In the genomic region with DNA sequence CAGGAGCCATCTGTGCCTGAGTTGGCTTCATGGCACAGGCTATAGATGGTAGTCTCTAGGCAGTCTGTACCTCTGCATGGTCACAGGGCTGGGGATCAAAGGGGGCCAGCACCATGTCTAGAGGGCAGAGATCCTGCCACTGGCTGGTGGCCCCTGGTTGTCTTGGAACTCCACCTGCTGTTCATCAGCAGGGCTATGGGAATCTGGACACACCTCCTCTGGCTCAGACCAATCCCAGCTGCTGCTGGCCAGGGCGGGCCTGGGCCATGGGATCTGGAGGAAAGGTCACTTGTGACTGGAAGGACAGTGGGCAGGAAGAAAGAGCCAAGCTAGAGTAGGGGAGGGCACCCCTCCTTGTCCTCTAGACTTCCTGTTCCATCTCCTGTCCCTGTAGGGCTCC, we compare ENCODE assay signal across 10 mouse cellular contexts. TPM values are rescaled to one million over a fixed set of nuclear protein-coding genes. Genes with fewer than 3 reads are reported as not detected.
DNase-seq lines count a peak whose midpoint lies in the region; ATAC-seq and TF ChIP-seq lines count a peak whose summit lies in the region.
"Had no signal": no experiment of that assay in that cellular context is flagged by ENCODE, and none has a peak within 500 bp of the region (broad histone marks: within the 10 kb centered on the region; RNA-seq: fewer than 3 reads in every experiment).

Gene Slc25a34 (minus strand): TSS at position 156 of the 400 bp plus-strand sequence.

- H3K9me3 ChIP-seq in forebrain, postnatal 0 days (ENCODE audit: low read length), result no peaks in the 10 kb centered on the region
- H3K9me3 ChIP-seq in forebrain, embryonic 10.5 days, result no peaks in the 10 kb centered on the region
- no peaks in the 10 kb centered on the region for H3K9me3 ChIP-seq in heart, embryonic 13.5 days
- no peaks in the 10 kb centered on the region for H3K9me3 ChIP-seq in stomach, embryonic 16.5 days (replicated peaks; ENCODE audit: control insufficient read depth, low read length)
- H3K9me3 ChIP-seq: embryonic facial prominence, embryonic 12.5 days; midbrain, embryonic 12.5 days had no signal

- H3K4me3 ChIP-seq in forebrain, postnatal 0 days (ENCODE audit: low read depth, low read length), result no peak within 1 kb of the TSS
- no peak within 1 kb of the TSS for H3K4me3 ChIP-seq in forebrain, embryonic 10.5 days
- no peak within 1 kb of the TSS for H3K4me3 ChIP-seq in heart, embryonic 13.5 days
- H3K4me3 ChIP-seq in stomach, embryonic 16.5 days (replicated peaks; ENCODE audit: low read length), result no peak within 1 kb of the TSS
- H3K4me3 ChIP-seq: embryonic facial prominence, embryonic 12.5 days; midbrain, embryonic 12.5 days had no signal

- WGBS in forebrain, postnatal 0 days, result 64% methylated on average over 1 of the region's 1 CpGs
- 50% methylated on average over 1 of the region's 1 CpGs for WGBS in forebrain, embryonic 10.5 days
- WGBS in heart, embryonic 13.5 days, result 7% methylated on average over 1 of the region's 1 CpGs
- WGBS in stomach, embryonic 16.5 days, result 33% methylated on average over 1 of the region's 1 CpGs

- no peak within 1 kb of the TSS for H3K27ac ChIP-seq in forebrain, postnatal 0 days (ENCODE audit: low read depth, low read length)
- no peak within 1 kb of the TSS; the same call in 1 of the 2 replicates for H3K27ac ChIP-seq in forebrain, embryonic 10.5 days
- peak within 1 kb of the TSS; percentile 65 for H3K27ac ChIP-seq in heart, embryonic 13.5 days (replicated peaks)
- H3K27ac ChIP-seq in stomach, embryonic 16.5 days (ENCODE audit: low read length), result no peak within 1 kb of the TSS
- H3K27ac ChIP-seq: embryonic facial prominence, embryonic 12.5 days; midbrain, embryonic 12.5 days had no signal

- TF ChIP-seq CTCF in forebrain, postnatal 0 days (IDR thresholded peaks at IDR 0.05; ENCODE audit: low read depth), result no peak

- no peaks in the 10 kb centered on the region for H3K4me1 ChIP-seq in forebrain, postnatal 0 days (ENCODE audit: insufficient read depth)
- H3K4me1 ChIP-seq in forebrain, embryonic 10.5 days, result peaks cover 27% of the 10 kb centered on the region
- H3K4me1 ChIP-seq in heart, embryonic 13.5 days, result peaks cover 29% of the 10 kb centered on the region
- H3K4me1 ChIP-seq in stomach, embryonic 16.5 days (ENCODE audit: control insufficient read depth, insufficient read depth, low read length), result peaks cover 9% of the 10 kb centered on the region
- H3K4me1 ChIP-seq: embryonic facial prominence, embryonic 12.5 days had no signal

- H3K4me2 ChIP-seq in forebrain, postnatal 0 days (ENCODE audit: low read depth), result no peak within 1 kb of the TSS
- H3K4me2 ChIP-seq in heart, embryonic 13.5 days, result no peak within 1 kb of the TSS
- no peak within 1 kb of the TSS for H3K4me2 ChIP-seq in stomach, embryonic 16.5 days (ENCODE audit: low read depth, low read length)
- H3K4me2 ChIP-seq: embryonic facial prominence, embryonic 12.5 days; midbrain, embryonic 12.5 days had no signal

- DNase-seq in forebrain, postnatal 0 days, result no peak
- DNase-seq in forebrain, embryonic 10.5 days (ENCODE audit: extremely low spot score, low spot score), result no peak
- DNase-seq in adrenal gland, postnatal 14 days, result peak; percentile 92
- peak; percentile 83 to 96 for DNase-seq in kidney, postnatal 25 days
- DNase-seq in thymus, postnatal 14 days, result no peak
- no peak for DNase-seq in right cerebral cortex, postnatal 4 days

- no peaks in the 10 kb centered on the region for H3K27me3 ChIP-seq in forebrain, postnatal 0 days (ENCODE audit: insufficient read depth, low read length)
- H3K27me3 ChIP-seq in forebrain, embryonic 10.5 days (ENCODE audit: poor library complexity, severe bottlenecking), result no peaks in the 10 kb centered on the region
- no peaks in the 10 kb centered on the region for H3K27me3 ChIP-seq in heart, embryonic 13.5 days (replicated peaks)
- no peaks in the 10 kb centered on the region for H3K27me3 ChIP-seq in stomach, embryonic 16.5 days (ENCODE audit: control insufficient read depth, insufficient read depth, low read length)
- H3K27me3 ChIP-seq: embryonic facial prominence, embryonic 12.5 days had no signal

- H3K36me3 ChIP-seq in forebrain, postnatal 0 days (ENCODE audit: insufficient read depth), result peaks cover 32% of the 10 kb centered on the region
- H3K36me3 ChIP-seq in forebrain, embryonic 10.5 days (replicated peaks), result peaks cover 38% of the 10 kb centered on the region
- peaks cover 48% of the 10 kb centered on the region for H3K36me3 ChIP-seq in heart, embryonic 13.5 days
- peaks cover 15% of the 10 kb centered on the region for H3K36me3 ChIP-seq in stomach, embryonic 16.5 days (ENCODE audit: control insufficient read depth, insufficient read depth, low read length)

- no peak within 1 kb of the TSS for H3K9ac ChIP-seq in forebrain, postnatal 0 days
- 0 out of 2 replicates have a peak within 1 kb of the TSS, but pooled peaks have one; percentile 28 for H3K9ac ChIP-seq in heart, embryonic 13.5 days
- no peak within 1 kb of the TSS for H3K9ac ChIP-seq in stomach, embryonic 16.5 days (ENCODE audit: low read length)
- H3K9ac ChIP-seq: embryonic facial prominence, embryonic 12.5 days; midbrain, embryonic 12.5 days had no signal

- peak; percentile 61 for ATAC-seq in forebrain, postnatal 0 days
- ATAC-seq in heart, embryonic 13.5 days (ENCODE audit: extremely low read depth, insufficient number of reproducible peaks, low FRiP score, low TSS enrichment), result peak; percentile 33; the same call in 1 of the 2 replicates
- ATAC-seq in stomach, embryonic 16.5 days (ENCODE audit: insufficient read depth, low FRiP score), result peak; percentile 66

RNA-seq across cellular contexts. Expression of gene Slc25a34, which starts in this region (rescaled TPM):
- 4.0 and 4.8 TPM in 2 replicates for total RNA-seq in forebrain, postnatal 0 days (2014; rRNA removed)
- polyA plus RNA-seq in forebrain, postnatal 0 days (2015; fragmentation: Nextera tagmentation; extraction: Ambion mirVana), result 0.72 and 1.1 TPM in 2 replicates
- not detected in 2 replicates for polyA plus RNA-seq in forebrain, embryonic 10.5 days (2016; fragmentation: Nextera tagmentation; extraction: Ambion mirVana)
- 31.9 and 32.5 TPM in 2 replicates for total RNA-seq in adrenal gland, postnatal 14 days (2021)
- polyA plus RNA-seq in heart, embryonic 13.5 days (2015; fragmentation: Nextera tagmentation; extraction: Ambion mirVana), result 0.37 and 0.49 TPM in 2 replicates
- 0.62 and 1.6 TPM in 2 replicates for polyA plus RNA-seq in stomach, embryonic 16.5 days (2015; fragmentation: Nextera tagmentation; extraction: Ambion mirVana)
- polyA plus RNA-seq: embryonic facial prominence, embryonic 12.5 days had no signal

Comparison
In these comparisons a context has a peak if more than half of its experiments do, and no peak if none do; other contexts are left out.
1. Peak in ATAC-seq, H3K27ac ChIP-seq and H3K9ac ChIP-seq in heart, embryonic 13.5 days; RNA of the gene not detected or under 1 TPM.
2. DNase-seq: peak in adrenal gland, postnatal 14 days (single experiment) and kidney, postnatal 25 days (2 of 2); none in forebrain, postnatal 0 days (single experiment), forebrain, embryonic 10.5 days (single experiment), thymus, postnatal 14 days (single experiment) and right cerebral cortex, postnatal 4 days (single experiment).
3. Peak in every context shown above with its lines, with median percentiles within 50 percentile points of each other: ATAC-seq.